Comparison of ENCODE assay signal across 8 mouse cellular contexts in the genomic region with DNA sequence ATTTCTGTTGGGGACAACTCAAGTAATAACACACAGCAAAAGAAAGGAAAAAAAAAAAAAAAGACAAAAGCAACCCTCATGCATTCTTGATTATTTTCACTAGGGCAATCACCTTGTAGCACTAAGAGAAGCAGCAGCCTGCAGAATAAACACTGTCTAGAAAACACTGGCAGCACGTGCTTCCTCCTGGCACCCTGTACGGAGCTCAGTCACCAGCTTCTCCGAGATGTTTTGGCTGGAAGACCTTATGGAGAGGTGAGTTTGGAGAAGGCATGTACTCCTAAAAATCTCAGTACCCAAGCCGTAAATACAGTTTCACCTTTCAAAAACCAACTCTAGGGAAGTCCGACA.
A peak's percentile ranks its signal among the peaks of the same experiment; 100 is the strongest.
DNase-seq lines count a peak whose midpoint lies in the region; ATAC-seq and TF ChIP-seq lines count a peak whose summit lies in the region.

No protein-coding gene starts in this region.

- peak overlapping the region; percentile 42; the same call in 1 of the 2 replicates for H3K27ac ChIP-seq in intestine, postnatal 0 days (ENCODE audit: low read depth, low read length)
- H3K27ac ChIP-seq in lung, postnatal 0 days (ENCODE audit: low read length), result peak overlapping the region; percentile 92
- H3K27ac ChIP-seq in small intestine, adult 2 months (ENCODE audit: insufficient read depth, low read depth, low read length), result peak overlapping the region; percentile 48; the same call in 1 of the 2 replicates

- peak; percentile 43 for DNase-seq in kidney, adult 11 months
- no peak for DNase-seq in kidney, adult 18-20 months
- DNase-seq in fibroblast of lung, adult 2 months (ENCODE audit: low read depth), result peak; percentile 28
- peak; percentile 66 for DNase-seq in lung, postnatal 0 days (ENCODE audit: low spot score)
- DNase-seq in c-Kit-positive CD71-positive TER-119-positive erythroid progenitor cells, embryonic 14.5 days (ENCODE audit: low spot score), result no peak
- no peak for DNase-seq in right cerebral cortex, postnatal 10 days (ENCODE audit: low spot score in 2 of 2)

- TF ChIP-seq CTCF in intestine, postnatal 0 days (IDR thresholded peaks at IDR 0.05; ENCODE audit: low read depth), result no peak
- peak; percentile 7; the same call in 1 of the 2 replicates for TF ChIP-seq CTCF in lung, postnatal 0 days (IDR thresholded peaks at IDR 0.05)
- no peak for TF ChIP-seq CTCF in small intestine, adult 2 months (IDR thresholded peaks at IDR 0.05; ENCODE audit: extremely low read depth, insufficient read length, insufficient replicate concordance, low read depth, low read length)

- H3K36me3 ChIP-seq in intestine, postnatal 0 days (ENCODE audit: control insufficient read depth, insufficient read depth), result no peaks in the 10 kb centered on the region
- H3K36me3 ChIP-seq in lung, postnatal 0 days (ENCODE audit: insufficient read depth, low read length), result no peaks in the 10 kb centered on the region
- no peaks in the 10 kb centered on the region for H3K36me3 ChIP-seq in small intestine, adult 2 months (ENCODE audit: control insufficient read depth, insufficient read depth, low read length)

- TF ChIP-seq EP300 in lung, postnatal 0 days (IDR thresholded peaks at IDR 0.05), result no peak

- WGBS in intestine, postnatal 0 days, result 50% methylated on average over 5 of the region's 5 CpGs
- WGBS in lung, postnatal 0 days, result 7% methylated on average over 5 of the region's 5 CpGs
- WGBS in small intestine, adult 2 months, result 54% methylated on average over 5 of the region's 5 CpGs

- 0 out of 2 replicates have a peak overlapping the region, but pooled peaks have one; percentile 48 for H3K9ac ChIP-seq in intestine, postnatal 0 days (ENCODE audit: low read depth, low read length)
- peak overlapping the region; percentile 48 for H3K9ac ChIP-seq in lung, postnatal 0 days (replicated peaks; ENCODE audit: low read depth)

- H3K4me2 ChIP-seq in intestine, postnatal 0 days (replicated peaks; ENCODE audit: low read depth), result peak overlapping the region; percentile 71
- peak overlapping the region; percentile 64 for H3K4me2 ChIP-seq in lung, postnatal 0 days (replicated peaks; ENCODE audit: low read depth, low read length)

- no peaks in the 10 kb centered on the region for H3K9me3 ChIP-seq in intestine, postnatal 0 days (ENCODE audit: control insufficient read depth)
- no peaks in the 10 kb centered on the region for H3K9me3 ChIP-seq in lung, postnatal 0 days (ENCODE audit: low read length)

- no peak for ATAC-seq in intestine, postnatal 0 days
- ATAC-seq in lung, postnatal 0 days, result peak; percentile 25; the same call in 1 of the 2 replicates

- 0 out of 2 replicates have a peak, but pooled peaks cover 2% of the 10 kb centered on the region for H3K4me1 ChIP-seq in intestine, postnatal 0 days (replicated peaks; ENCODE audit: control insufficient read depth, insufficient read depth, low read length)
- peaks cover 5% of the 10 kb centered on the region; the same call in 1 of the 2 replicates for H3K4me1 ChIP-seq in lung, postnatal 0 days (ENCODE audit: insufficient read depth, low read depth, low read length)
- H3K4me1 ChIP-seq in small intestine, adult 2 months (ENCODE audit: control insufficient read depth, insufficient read depth, insufficient read length, low read length), result peaks cover 18% of the 10 kb centered on the region; the same call in 1 of the 2 replicates

- no peaks in the 10 kb centered on the region for H3K27me3 ChIP-seq in intestine, postnatal 0 days (replicated peaks; ENCODE audit: control insufficient read depth, insufficient read depth, low read length)
- H3K27me3 ChIP-seq in lung, postnatal 0 days (replicated peaks; ENCODE audit: insufficient read depth, low read length), result no peaks in the 10 kb centered on the region
- no peaks in the 10 kb centered on the region for H3K27me3 ChIP-seq in small intestine, adult 2 months (ENCODE audit: control insufficient read depth, insufficient read depth, low read length)

- TF ChIP-seq POLR2A in small intestine, adult 2 months (IDR thresholded peaks at IDR 0.05; ENCODE audit: low read depth, low read length), result no peak

- H3K4me3 ChIP-seq in intestine, postnatal 0 days (ENCODE audit: low read depth, low read length), result peak overlapping the region; percentile 40
- H3K4me3 ChIP-seq in lung, postnatal 0 days (ENCODE audit: low read depth, low read length), result peak overlapping the region; percentile 52
- peak overlapping the region; percentile 71 for H3K4me3 ChIP-seq in small intestine, adult 2 months (ENCODE audit: low read depth, low read length)

Comparison
In these comparisons a context has a peak if more than half of its experiments do, and no peak if none do; other contexts are left out.
1. DNase-seq: peak in kidney, adult 11 months (single experiment), fibroblast of lung, adult 2 months (single experiment) and lung, postnatal 0 days (single experiment); none in kidney, adult 18-20 months (single experiment), c-Kit-positive CD71-positive TER-119-positive erythroid progenitor cells, embryonic 14.5 days (single experiment) and right cerebral cortex, postnatal 10 days (0 of 2).
2. H3K27ac ChIP-seq: peak in every context shown above with its lines; median percentile 92 in lung, postnatal 0 days; 48 in small intestine, adult 2 months; 42 in intestine, postnatal 0 days.
3. Peak in every context shown above with its lines, with median percentiles within 50 percentile points of each other: H3K4me3 ChIP-seq.